Mouse (Mus musculus): Measurements from ENCODE around the gene Fmod.

Fmod gene

GRCm38 (mm10) chr1:134078061-134078795 lies 41.2 kb downstream of the Fmod start:
- peak; percentile 45 for DNase-seq

- DNase-seq: peak; percentile 98
Observed at GRCm38 (mm10) chr1:134078802-134079476, 41.9 kb downstream of the Fmod start, which contains the start of gene Btg2. Gene Btg2 (minus strand): TSS chr1:134079120.

GRCm38 (mm10) chr1:134079477-134080163 lies 42.6 kb downstream of the Fmod start:
- peak; percentile 56 for DNase-seq

- DNase-seq: no peak
Observed at GRCm38 (mm10) chr1:134080406-134080805, 43.4 kb downstream of the Fmod start.

GRCm38 (mm10) chr1:134080881-134081450 lies 43.9 kb downstream of the Fmod start:
- no peak for DNase-seq

GRCm38 (mm10) chr1:134082987-134083516 lies 46.0 kb downstream of the Fmod start:
- DNase-seq: no peak

GRCm38 (mm10) chr1:134083676-134084075 lies 46.6 kb downstream of the Fmod start:
- no peak for DNase-seq

- no peak for DNase-seq
Observed at GRCm38 (mm10) chr1:134084128-134084527, 47.1 kb downstream of the Fmod start.

- DNase-seq: no peak
Observed at GRCm38 (mm10) chr1:134086017-134086416, 49.0 kb downstream of the Fmod start.

GRCm38 (mm10) chr1:134086811-134087398 lies 49.9 kb downstream of the Fmod start:
- peak; percentile 59 for DNase-seq

GRCm38 (mm10) chr1:134089074-134089473 lies 52.0 kb downstream of the Fmod start:
- DNase-seq: no peak

GRCm38 (mm10) chr1:134091851-134092250 lies 54.8 kb downstream of the Fmod start:
- no peak for DNase-seq

- DNase-seq: no peak
Observed at GRCm38 (mm10) chr1:134092368-134092767, 55.3 kb downstream of the Fmod start.

- peak; percentile 89 for DNase-seq
Observed at GRCm38 (mm10) chr1:134092852-134093770, 56.1 kb downstream of the Fmod start.

- no peak for DNase-seq
Observed at GRCm38 (mm10) chr1:134093771-134094526, 56.9 kb downstream of the Fmod start.

- DNase-seq: no peak
Observed at GRCm38 (mm10) chr1:134095033-134095612, 58.1 kb downstream of the Fmod start.

GRCm38 (mm10) chr1:134095721-134096120 lies 58.7 kb downstream of the Fmod start:
- DNase-seq: no peak

GRCm38 (mm10) chr1:134096264-134096934 lies 59.3 kb downstream of the Fmod start:
- no peak for DNase-seq

- no peak for DNase-seq
Observed at GRCm38 (mm10) chr1:134097080-134097855, 60.2 kb downstream of the Fmod start.
